Mouse (Mus musculus) monocyte, adult 2 months (primary cell): Measurements from ENCODE around the gene Ucn3.

Source experiments
- DNase-seq, 2 experiments: peaks; one replicate each; pipeline ENCODE4 v3.0.0; 2022; ENCODE audit warnings: low spot score in 2 of 2, low read depth in 1 of 2

Gene Ucn3

GRCm38 (mm10) chr13:3893126-3893734, 51.9 kb downstream of the Ucn3 start:
- DNase-seq: peak; percentile 42 to 67

DNA sequence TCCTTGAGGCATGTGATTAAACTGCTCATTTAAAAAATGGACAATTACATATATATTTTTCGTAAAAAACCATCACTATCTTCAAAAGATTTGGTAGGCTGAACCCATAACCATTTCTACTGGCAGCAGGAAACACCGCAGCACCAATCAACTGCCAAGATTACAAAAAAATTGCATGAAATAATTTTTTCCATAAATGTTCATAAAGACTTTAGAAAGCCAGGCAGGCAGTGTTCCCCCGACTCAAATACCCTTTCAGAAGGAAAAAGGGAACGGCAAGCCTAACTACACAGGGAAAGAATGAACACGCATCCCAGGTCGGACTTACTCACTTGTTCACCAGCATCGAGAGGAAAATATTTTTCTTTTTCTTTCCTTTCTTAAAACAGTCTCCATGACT, 52.5 kb downstream of the Ucn3 start:
- no peak for DNase-seq

DNA sequence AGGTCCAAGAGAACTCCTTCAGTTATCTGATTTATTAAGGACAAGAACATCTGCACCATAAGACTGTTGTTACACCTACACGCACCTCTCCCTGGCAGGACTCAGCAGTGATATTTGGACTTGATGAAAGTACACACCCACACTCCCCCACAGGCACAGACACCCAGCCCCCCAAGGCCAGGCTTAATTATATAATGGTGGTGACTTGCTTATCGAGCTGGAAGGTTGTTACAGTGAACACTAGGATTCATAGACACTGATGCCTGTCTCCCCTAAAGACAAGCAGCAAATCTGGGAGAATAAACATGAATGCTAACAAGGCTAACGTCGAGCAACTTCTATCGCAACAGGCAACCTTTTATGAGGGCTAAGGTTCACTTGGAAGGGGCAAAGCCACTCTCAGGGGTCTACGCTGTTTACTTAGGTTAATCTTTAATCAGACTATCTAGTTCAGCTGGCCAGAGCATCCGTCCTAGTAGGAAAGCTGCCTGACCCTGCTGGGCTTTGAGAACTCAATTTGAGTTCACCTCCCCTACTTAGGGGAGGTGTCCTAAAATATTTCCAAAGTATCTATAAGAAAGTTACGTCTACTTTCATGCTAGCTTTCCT, 53.6 kb downstream of the Ucn3 start:
- DNase-seq: no peak
